Mouse (Mus musculus) ES-Bruce4 (cell line): ENCODE measurements at regions not wholly inside any gene's neighbourhood (a gene's known extent, or its start where the extent isn't known, plus 50 kb on each side); places are given as distances from the start of the nearest gene placed in this dataset.

Source experiments
- CTCF ChIP-seq: IDR thresholded peaks from one replicate; pipeline ENCODE4 v1.8.1; 2011; ENCODE audit warnings: low read depth, low read length
- EP300 ChIP-seq: IDR thresholded peaks from 2 replicates; pipeline ENCODE4 v1.6.1; 2011; ENCODE audit warnings: low read depth, low read length; ENCODE audit not compliant: insufficient read depth
- POLR2A ChIP-seq: IDR thresholded peaks from one replicate; pipeline ENCODE4 v1.8.1; 2011; ENCODE audit warnings: low read length; ENCODE audit not compliant: insufficient read depth

- TF ChIP-seq CTCF (no peak), EP300 (no peak), POLR2A (no peak)
Measured at GRCm38 (mm10) chr7:74091402-74092025, 78.0 kb upstream of the St8sia2 start.
